Mouse (Mus musculus) liver, embryonic 13.5 days (tissue): ENCODE results near the gene Gm8271. TPM values are rescaled to one million over a fixed set of nuclear protein-coding genes. Genes with fewer than 3 reads are reported as not detected.
"Not testable (repeated sequence)": the region's sequence is repeated elsewhere in the genome, so short reads cannot be mapped to it uniquely, and the experiment has no call there.

ENCODE experiments used
- ATAC-seq: fragments of 200-750 bp; cut with Nextera tagmentation; 2 replicates; pipeline ENCODE4 v1.8.0; 2017; ENCODE audit warnings: low read depth, mild to moderate bottlenecking, moderate number of reproducible peaks, moderate library complexity
- DNase-seq: peaks from one replicate; pipeline ENCODE4 v3.0.0; 2022
- H3K27ac ChIP-seq: fragments of 300-500 bp; sonication (generic); 2 replicates; pipeline ENCODE4 v1.5.1; 2015; ENCODE audit warnings: moderate library complexity, mild to moderate bottlenecking, inconsistent platforms
- H3K27me3 ChIP-seq: fragments of 300-500 bp; sonication (generic); 2 replicates; pipeline ENCODE4 v1.6.1; 2015; ENCODE audit warnings: mild to moderate bottlenecking, inconsistent platforms
- H3K36me3 ChIP-seq: fragments of 300-500 bp; sonication (generic); 2 replicates; pipeline ENCODE4 v1.6.1; 2015; ENCODE audit warnings: mild to moderate bottlenecking, inconsistent platforms
- H3K4me1 ChIP-seq: fragments of 300-500 bp; sonication (generic); replicated peaks from 2 replicates; pipeline ENCODE4 v1.6.1; 2015; ENCODE audit warnings: inconsistent platforms
- H3K4me2 ChIP-seq: fragments of 300-500 bp; sonication (generic); 2 replicates; pipeline ENCODE4 v1.6.1; 2015; ENCODE audit warnings: inconsistent platforms, mild to moderate bottlenecking, moderate library complexity
- H3K4me3 ChIP-seq: fragments of 300-500 bp; sonication (generic); replicated peaks from 2 replicates; pipeline ENCODE4 v1.5.1; 2015; ENCODE audit warnings: mild to moderate bottlenecking, inconsistent platforms
- H3K9ac ChIP-seq: fragments of 300-500 bp; sonication (generic); 2 replicates; pipeline ENCODE4 v1.6.1; 2015; ENCODE audit warnings: mild to moderate bottlenecking, inconsistent platforms
- H3K9me3 ChIP-seq: fragments of 300-500 bp; sonication (generic); replicated peaks from 2 replicates; pipeline ENCODE4 v1.6.1; 2016; ENCODE audit warnings: inconsistent platforms
- WGBS: fragments of 180-500 bp; shearing (Covaris S2); methylation state at CpG from one replicate; pipeline ENCODE4 v1.1.7; 2015; ENCODE audit not compliant: insufficient replicate concordance; 5-methylcytosine and 5-hydroxymethylcytosine counted together
- polyA plus RNA-seq: library from polyadenylated mRNA; unstranded; fragments of >200 nt; fragmentation: Nextera tagmentation; extraction: Ambion mirVana; gene quantifications from 2 replicates; pipeline ENCODE4 v1.2.1, GENCODE M21; 2015

Gene Gm8271
- polyA plus RNA-seq: not detected in 2 replicates

DNA sequence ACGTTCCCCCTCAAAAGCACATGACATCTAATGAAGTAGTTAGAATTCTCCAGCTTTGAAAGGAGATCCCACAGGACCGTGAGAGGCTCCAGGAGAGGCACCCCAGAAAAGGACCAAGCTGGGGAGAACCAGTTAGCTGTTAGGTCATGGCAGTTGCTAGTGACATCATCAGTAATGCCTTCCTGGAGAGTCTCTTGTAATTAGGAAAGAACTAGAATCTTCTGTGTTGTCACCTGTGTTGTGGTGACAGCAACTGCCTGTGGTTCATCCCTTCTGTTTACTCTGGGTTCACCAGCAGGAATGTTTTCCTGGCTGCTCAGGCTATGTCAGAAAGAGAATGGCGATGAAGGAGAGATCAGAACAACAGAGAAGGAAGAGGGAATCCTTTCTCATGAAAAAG is at the start of gene Gm8271:
Gm8271 (plus strand) TSS at position 301 of the 400 bp plus-strand sequence.
- not testable (repeated sequence) for H3K4me2 ChIP-seq, H3K4me1 ChIP-seq, H3K36me3 ChIP-seq, DNase-seq, H3K9me3 ChIP-seq, H3K4me3 ChIP-seq, H3K27me3 ChIP-seq, H3K27ac ChIP-seq, ATAC-seq, H3K9ac ChIP-seq
- WGBS: no CpG with 5 or more reads among the region's 3 CpGs

DNA sequence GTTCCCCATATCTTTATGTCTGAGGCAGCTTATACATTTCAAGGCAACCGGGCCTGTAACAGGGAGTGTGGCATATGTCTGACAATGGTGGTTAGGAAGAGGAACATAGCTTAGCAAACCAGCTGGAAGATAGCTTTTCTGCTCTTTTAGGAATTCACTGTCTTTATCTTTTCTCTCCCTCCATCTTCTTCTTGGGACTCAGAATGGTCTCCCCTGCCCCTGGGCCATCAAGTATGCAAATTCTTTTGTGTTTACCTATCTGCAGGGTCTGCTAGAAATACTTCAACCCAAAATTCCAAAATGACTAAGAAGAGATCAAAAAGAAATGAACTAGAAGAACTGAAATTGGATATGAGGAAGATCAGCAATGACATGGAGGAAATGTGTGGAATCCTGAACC is 21.4 kb upstream of the Gm8271 start, which contains the start of gene Gm3317:
Gm3317 (plus strand) TSS at position 301 of the 400 bp plus-strand sequence.
- H3K9me3 ChIP-seq: not testable (repeated sequence)

More for the DNA sequence above, 21.4 kb upstream of the Gm8271 start, which contains the start of gene Gm3317:
- not testable (repeated sequence) for H3K4me3 ChIP-seq, H3K4me2 ChIP-seq, ATAC-seq, H3K36me3 ChIP-seq, H3K27me3 ChIP-seq, H3K27ac ChIP-seq, H3K4me1 ChIP-seq, H3K9ac ChIP-seq, DNase-seq
- no CpG with 5 or more reads among the region's 1 CpGs for WGBS

Other genes starting within 250 kb of the Gm8271 start
- not detected in 2 replicates for gene Gm8297, start 201.9 kb upstream of the Gm8271 start, polyA plus RNA-seq
- not detected in 2 replicates for gene Gm3298, start 169.9 kb upstream of the Gm8271 start, polyA plus RNA-seq
- not detected in 2 replicates for gene 4930555G01Rik, start 135.2 kb upstream of the Gm8271 start, polyA plus RNA-seq
- gene Gm8281, start 114.8 kb upstream of the Gm8271 start, polyA plus RNA-seq: not detected in 2 replicates
- gene Gm8279, start 54.3 kb upstream of the Gm8271 start, polyA plus RNA-seq: not detected in 2 replicates
- not detected in 2 replicates for gene Gm3317, start 21.3 kb upstream of the Gm8271 start, polyA plus RNA-seq
- gene Gm3526, start 74.8 kb downstream of the Gm8271 start, polyA plus RNA-seq: not detected in 2 replicates
- gene Gm3542, start 149.1 kb downstream of the Gm8271 start, polyA plus RNA-seq: not detected in 2 replicates
- gene Gm3500, start 203.3 kb downstream of the Gm8271 start, polyA plus RNA-seq: not detected in 2 replicates